Mouse (Mus musculus) c-Kit-positive CD71-positive TER-119-negative erythroid progenitor cells, embryonic 14.5 days (primary cell): Measurements from ENCODE around the gene Mnd1.

Experiments
- DNase-seq: peaks from one replicate; pipeline ENCODE4 v3.0.0-alpha.2; 2013; ENCODE audit warnings: low read depth

Mnd1 gene

DNA sequence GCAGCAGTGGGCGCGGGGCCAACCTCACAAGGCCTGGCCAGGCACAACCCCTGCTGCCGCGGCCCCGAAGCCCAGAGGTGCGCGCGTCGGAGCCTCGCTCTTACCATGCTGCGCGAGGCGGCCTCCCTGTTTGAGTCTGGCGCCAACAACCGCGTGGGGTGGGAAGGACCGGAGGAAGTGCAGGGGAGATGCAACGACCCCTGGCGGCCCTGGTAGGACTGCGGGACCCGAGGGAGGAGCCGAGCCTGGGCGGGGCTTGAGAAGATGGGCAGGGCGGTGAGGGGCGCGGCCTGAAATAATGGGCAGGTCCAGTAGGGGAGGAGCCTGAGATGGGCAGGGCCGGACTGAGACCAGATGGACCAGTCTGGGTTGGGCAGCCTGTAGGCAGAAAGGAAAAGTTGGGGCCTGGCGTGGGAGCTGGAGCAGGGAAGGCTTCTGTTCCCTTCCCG lies at the start of gene Mnd1:
Gene Mnd1, minus strand, starts transcription at position 229 of the 449 bp plus-strand sequence.
- DNase-seq = peak; percentile 97

DNA sequence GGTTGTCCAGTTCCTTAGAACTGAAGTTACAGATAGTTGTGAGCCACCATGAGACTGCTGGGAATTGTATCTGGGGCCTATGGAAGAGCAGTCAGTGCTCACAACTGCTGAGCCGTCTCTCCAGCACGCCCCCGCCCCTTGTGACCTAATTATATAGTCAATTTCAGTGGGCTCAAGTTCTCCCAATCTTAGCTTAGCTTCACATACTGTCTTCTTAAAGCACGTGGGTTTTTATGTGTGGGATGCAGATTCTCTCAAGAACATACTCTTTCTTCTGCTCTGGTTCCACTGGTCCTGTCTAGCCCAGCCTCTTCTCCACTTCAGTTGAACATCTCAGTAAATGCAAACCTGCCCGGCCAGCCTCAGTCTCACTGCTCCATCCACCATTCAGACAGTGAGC lies 49.1 kb upstream of the Mnd1 start:
- DNase-seq = no peak

DNA sequence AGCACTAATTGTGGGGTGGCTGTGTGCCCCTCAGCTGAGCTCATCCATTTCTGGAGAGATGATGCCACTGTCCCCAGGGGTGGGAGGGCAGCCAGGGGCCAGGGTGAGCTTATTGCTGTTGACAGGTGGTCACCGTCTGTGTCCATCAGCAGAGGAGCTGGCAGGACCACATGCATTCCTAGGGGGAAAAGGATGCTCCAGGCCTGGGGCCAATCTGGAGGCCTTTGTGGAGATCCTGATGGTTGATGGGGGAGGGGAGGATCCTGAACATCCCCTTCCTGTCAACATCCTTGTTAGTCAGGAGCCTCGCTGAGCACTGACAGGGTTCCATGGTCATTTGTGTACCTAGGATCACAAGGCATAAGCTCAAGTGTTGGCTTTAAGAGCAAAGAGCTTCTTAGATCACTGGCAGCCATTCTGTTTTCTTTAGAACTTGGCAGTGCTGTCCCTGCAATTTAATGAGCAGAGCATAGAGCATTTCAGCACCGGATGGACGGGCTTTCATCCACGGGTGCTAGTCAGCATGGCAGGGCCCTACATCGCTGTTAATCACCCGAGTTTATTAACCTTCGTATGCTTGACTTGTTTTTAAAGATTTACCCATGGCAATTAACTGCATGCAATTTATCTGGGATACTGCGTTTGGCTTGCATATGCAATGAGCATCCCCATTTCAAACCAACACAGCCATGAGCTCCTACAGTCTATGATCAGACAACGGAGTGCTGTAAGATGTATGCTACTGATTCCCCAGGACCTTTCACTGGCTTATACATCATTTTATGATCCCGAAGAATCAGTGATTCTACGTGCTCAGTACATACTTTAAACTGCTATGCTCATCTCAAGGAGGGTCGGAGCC lies 45.2 kb upstream of the Mnd1 start:
- DNase-seq = no peak

DNA sequence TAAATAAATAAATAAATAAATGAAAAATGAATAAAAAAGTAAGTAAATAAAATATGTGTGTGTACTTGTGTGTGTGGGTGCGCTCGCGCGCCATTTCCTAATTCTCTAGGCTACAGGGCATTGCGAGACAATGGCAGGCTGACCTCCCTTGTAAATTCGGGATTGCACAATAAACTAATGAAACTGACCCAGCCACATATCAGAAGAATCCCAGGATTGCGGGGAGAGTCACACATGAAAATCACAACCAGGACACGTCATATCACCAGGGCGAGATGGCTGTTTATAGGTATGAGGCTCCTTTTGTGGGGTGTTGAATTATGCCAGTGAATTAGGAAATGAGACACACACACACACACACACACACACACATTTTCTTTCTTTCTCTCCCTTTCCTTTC lies 43.9 kb upstream of the Mnd1 start:
- DNase-seq = no peak

DNA sequence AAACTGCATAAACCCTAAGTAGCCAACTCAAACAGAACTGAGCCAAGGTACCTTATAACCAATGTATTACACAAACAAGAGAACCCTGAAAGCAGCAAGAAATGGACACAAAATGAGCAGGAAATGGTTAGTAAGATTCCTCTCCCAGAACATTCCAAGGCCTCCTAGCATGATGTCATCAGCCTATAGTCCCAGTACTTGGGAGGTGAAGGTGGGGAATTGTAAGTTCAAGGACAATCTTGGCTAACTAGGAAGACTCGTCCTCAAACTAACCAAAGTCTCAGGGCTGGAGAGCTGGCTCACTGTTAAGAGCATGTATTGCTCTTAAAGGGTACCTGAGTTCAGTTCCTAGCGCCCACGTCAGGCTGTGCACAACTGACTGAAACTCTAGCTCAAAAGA lies 42.6 kb upstream of the Mnd1 start:
- DNase-seq = no peak

DNA sequence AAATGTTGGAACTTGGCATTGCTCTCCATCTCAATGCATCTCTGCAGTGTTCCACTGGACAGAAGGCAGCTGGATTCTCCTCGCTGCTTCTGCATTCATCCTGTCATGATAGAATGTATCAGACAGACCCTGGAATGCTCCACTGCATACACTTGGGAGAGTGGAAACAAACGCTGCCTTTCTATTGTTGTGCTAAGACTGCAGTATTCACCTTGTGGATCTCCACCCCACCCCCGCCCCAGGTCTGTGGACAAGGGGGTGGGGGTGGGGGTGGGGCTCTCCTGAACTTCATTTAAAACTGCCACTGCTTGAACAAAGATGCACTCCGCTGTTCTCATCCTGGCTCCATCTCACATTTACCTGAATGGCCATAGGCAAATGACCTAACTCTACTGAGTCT lies 38.3 kb upstream of the Mnd1 start:
- DNase-seq = no peak

DNA sequence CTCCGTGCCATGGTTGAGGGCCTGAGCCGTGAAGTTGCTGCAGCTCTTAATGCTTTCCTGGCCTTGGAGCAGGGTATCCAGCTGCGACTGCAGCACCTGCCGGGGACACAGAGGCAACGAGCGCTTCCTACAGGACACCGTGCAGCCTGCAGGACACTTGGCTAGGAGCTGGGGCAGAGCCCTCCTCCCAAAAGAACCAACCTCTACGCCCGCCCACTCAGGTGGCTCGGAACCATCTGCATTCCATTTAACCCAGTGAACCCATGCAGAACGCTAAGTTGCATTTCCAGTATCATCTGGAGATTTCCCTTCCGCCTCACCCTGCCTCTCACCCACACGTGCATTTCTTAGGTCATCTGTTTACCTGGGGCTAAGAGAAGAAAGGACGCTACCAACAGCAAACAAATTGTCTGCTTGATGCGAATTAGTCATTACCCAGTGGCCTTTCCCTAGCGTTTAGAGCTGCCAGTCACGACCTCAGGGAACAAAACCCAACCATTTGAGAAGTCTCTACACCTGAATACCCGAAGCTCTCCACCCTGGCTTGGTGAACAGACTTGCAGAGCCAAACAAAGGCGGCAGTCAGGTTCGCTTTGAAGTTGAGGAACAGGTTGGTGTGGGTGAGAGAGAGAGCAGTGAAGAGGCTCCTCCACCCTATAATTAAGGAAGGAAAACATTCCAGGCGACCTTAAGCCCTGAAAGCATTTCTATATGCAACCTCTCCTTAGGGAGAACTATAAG lies 35.7 kb upstream of the Mnd1 start:
- no peak for DNase-seq

DNA sequence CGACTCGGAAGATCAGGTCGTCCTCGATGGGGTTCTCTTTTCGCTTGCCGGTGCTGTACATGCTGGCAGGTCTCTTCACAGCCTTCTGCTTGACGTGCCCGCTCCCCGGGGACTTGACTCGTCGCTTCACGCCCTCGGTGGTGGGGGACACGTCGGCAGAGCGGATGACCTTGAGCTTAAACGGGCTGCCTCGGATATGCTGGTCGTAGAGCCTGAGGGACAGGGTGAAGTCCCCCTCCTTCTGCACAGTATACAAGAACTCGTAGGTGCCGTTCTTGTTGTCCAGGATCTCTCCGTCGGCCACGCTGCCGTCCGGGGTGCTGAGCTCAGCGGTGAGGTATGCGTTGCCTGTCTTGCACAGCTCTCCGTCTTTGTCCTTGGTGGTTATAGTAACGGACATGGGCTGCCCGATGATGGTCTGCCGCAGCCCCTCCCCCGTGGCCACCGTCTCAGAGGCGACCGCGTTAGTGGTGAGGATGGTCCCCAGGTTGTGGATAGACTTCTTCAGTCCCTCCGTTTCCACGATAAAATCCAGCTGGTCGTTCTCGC lies 35.0 kb upstream of the Mnd1 start:
- DNase-seq = no peak

DNA sequence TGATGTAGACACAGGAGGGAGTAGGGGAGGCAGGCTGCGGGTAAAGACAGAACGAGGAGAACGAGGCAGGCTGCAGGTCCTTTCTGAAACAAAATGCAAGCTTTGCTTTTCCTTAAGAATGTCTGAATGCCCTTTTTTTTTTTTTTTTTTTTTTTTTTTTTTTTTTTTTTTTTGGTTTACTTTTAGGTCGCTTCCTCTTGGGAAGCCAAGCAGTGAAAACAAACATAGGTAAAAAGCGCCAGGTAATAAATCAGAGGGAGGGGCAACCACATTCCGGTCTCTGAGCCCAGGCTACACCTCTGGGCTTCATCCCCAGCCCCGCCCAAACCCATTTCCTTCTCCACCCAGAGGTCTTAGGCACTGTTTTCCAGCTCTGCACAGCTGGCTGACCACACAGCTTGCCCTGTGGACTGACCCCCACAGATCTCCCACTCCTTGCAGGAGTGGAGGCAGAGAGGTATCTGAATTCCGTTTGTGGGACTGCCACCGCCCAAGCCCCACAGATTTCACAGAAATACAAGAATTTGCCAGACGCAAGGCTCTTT lies 34.1 kb upstream of the Mnd1 start:
- no peak for DNase-seq

DNA sequence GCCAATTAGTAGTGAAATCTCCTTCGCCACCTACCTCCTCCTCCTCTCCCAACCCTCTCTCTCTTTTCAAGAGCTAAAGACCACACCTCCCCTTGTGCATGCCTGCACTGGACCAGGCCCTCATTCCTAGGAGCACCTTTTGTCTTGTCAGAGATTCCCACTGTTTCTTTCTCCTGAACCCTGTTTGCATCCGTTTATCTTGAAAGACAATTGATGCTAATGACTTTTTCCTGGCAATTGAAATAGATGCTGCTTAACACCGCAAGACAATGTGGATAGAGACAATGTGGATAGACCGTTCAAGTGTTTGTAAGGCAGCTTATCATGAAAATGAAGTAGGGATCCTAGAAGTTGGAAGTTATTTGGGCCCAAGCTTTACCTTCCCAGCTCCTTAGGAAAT lies 26.1 kb upstream of the Mnd1 start:
- no peak for DNase-seq

DNA sequence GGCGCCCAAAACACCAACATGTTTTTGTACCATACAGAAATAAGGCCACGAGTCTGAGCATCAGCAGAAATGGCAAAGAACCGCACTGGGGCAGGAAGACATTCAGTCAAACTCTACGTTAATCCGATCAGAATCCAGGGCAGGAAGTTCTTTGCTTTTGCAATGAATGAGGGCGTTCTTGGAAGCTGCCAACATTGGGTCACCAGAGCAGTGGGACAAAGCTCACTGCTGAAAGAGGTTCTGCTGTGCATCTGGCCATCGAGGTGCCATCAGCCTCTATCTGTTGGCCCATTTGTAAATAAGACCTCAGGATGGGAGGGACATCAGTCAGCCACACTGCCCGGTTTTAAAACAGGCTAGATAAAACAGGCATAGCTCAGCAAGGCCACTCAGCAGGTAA lies 25.5 kb upstream of the Mnd1 start:
- no peak for DNase-seq

DNA sequence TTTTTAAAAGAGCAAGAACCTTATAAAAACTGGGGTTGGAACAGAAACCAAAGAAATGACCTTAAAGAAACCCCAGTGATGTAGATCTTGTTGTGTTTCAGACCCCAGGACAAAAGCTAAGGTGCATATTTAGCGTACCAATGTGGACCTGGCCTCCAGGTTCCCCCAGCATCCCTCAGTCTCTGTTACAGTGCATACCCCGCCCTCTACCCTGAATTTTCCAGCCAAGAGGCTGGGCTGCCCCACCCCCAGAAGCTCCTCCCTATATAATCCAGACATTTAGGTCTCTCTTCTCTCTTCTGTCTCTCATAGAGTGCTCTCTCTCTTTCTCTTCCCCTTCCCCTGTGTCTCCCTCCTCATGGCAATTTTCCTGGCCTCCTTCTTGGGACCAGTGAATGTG lies 24.7 kb upstream of the Mnd1 start:
- DNase-seq = no peak

DNA sequence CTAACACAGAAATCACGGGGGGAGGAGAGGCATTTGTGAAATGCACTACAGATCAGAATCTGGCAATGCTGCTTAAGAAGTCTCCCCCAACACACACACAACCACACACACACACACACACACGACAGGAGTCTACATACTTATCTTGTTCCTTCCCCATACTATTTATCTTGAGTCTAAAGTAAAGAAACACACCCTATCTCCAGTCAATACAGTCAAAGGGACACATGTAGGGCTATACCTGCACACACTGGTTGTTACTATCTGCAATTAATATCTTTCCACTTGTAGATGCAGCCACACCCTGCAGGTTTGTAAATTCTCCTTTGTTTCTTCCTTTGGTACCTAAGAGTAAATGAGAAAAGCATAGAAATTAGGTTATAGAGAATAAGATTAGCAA lies 22.2 kb upstream of the Mnd1 start:
- no peak for DNase-seq

DNA sequence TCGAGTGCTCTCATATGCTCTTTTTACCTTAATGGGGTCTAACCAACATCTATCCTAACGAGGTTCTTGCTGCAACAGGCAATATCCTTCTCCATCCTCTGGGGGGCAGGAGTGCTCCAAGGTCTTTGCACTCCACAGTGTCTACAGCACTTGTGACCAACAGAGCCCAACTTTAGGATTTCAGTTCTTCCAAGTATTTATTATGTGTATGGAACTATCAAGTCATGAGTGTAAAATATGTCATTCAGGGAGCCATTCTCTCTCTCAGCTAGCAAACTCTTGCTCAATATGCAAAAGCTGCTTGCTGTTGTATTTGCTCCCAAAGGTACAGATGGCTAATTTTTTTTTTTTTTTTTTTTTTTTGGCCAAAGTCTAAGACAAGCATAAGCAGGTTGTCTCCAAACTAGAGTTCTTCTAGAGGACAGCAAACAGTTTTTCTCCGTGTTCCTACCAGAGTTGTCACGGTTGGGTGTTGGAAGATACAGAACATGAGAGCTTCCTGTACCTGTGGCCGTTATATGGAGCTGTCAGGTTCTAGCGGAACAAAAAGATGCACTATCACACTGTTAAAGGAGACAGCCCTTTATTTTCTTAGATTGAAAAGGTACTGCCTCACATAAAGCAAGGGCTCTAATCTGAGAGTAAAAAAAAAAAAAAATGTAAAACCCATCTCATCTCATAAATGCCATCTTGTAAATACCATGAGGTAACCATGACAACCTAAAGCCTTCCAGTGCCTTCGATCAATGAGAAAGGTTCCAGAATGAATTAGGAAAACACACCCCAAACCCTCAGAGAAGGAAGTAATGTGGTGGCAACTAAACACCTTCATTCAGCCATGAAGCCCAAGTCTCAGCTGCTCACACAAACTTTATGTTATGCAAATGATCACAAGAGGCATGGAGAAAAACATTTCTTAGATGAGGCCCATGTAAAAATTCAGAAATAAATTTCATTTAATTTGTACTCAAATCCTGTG lies 20.0 kb upstream of the Mnd1 start:
- peak; percentile 57 for DNase-seq

DNA sequence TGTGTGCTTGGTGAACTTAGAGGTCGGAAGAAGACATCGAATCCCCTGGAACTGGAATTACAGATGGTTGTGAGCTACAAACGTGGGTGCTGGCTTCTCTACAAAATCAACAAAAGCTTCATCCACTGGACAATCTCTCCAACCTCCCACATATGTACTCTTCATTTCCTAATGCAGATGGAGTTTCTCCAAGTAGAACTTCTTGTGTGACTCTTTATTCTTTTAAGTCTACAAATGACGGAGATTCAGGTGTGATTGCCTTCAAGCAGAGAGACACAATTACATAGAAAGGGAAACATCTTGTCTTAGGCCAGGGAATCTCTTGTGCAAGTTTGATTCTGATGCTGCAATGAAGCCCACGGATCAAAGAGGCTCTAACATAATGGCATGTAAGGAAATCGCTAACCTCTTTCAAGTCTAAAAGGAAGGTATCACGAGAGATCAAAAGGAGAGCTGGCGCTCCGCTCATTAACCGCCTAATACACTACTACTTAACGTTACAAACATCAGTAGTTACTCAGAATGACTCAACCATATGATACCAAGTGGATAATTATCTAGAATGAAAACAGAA lies 18.1 kb upstream of the Mnd1 start, which contains the start of gene Gm6525:
Gene Gm6525, plus strand, starts transcription at position 524 of the 574 bp plus-strand sequence.
- no peak for DNase-seq

DNA sequence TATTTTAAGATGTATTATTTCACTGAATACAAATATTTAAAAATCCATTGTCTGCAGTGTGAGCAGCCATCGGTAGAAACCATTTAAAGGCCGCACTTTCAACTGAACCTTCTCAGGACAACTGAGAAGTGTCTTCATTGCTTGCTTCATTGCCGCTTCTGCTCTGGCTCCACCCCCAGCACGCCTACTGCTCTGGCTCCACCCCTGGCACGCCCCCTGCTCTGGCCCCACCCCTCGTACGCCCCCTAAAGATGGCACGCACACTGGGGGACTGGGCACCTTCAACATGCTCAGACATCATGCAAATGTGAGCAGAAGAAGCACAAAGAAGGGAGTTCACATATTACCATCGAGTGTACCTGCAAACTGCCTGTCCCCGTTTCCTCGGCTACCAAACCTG lies 16.8 kb upstream of the Mnd1 start:
- no peak for DNase-seq

DNA sequence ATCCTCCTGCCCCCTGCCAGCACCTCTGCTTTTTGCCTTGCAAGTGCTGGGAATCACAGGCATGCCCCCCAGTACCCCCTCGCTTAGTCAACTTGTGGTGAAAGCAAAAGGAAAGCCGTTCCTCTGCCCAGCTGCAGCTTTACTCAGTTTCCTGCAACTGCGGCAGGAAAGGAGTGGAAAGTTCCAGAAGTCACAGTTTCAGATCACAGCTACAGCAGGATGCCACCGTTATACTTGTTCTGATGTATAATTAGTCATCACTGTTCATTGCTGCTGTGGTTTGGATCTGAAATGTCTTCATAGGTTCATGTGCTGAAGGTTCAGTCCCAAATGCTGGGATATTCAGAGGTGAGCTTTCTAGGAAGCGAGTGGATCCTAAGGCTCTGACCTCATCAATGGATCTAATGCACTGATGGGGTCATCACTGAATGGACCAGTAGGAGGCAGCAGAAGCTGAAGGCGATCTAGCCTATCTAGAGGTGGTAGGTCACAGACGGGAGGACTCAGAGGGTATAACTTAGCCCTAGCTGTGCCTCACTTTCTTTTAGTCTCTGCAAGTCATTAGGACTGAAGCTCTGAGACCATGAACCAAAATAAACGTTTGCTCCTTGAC lies 13.9 kb upstream of the Mnd1 start:
- no peak for DNase-seq

DNA sequence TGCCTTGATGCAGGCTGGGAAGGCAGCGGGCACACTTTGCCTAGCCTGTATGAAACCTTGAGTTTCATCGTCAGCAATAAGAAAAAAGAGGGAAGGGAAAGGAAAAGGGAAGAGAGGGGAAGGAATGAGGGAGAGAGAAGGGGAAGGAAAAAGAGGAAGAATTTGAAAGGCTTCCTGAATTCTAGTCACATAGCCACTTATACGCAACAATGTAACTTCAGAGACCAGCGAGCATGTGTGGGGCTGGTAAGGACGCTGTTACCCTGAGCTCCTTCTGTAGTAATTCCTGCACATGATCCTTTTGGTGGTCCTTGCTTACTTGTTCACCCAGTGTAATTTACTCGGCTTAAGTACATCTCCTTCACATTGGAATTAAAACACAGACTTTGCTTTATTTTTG lies 13.4 kb upstream of the Mnd1 start:
- no peak for DNase-seq

DNA sequence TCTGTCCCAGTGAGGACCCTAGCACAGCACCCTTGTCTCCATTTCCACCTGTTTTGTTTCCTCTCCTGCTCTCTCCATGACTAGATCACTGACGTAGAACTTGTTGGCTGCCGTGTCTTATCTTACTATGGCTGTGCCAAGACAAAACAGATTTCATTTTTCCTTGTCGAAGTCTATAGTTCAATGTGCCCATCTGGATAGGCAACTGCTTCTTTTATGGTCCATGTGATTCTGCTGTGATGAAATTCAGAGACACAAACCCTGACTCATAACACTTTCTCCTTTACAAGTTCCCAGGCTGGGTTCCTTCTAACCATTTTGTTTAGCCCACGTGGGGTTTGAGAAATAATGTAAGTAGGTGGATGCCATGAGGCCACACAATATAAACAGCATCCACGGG lies 10.5 kb upstream of the Mnd1 start:
- no peak for DNase-seq

DNA sequence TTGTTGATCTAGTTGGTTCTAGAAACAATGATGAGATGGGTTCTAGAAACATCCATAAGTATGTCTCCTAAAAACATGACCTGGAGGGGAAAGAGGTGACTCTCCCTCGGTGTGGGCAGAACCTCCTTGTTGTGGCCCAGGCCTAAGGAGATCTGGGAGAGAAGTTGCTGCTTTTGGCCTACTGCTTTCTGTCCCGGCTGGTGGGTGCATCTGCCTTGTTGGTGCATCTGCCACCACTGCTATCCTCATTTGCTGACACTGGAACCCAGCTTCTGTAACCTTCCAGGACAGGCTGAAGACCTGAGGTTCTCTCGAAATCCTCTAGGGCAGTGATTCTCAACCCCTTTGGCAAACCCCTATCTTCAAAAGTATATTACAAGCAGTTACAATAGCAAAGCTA lies 9.8 kb upstream of the Mnd1 start:
- no peak for DNase-seq
